Mouse (Mus musculus) adrenal gland, postnatal 4 days (tissue): ENCODE data around the gene Cxcl10. TPM values are rescaled to one million over a fixed set of nuclear protein-coding genes. Genes with fewer than 3 reads are reported as not detected.

Source experiments
- DNase-seq, 2 experiments: peaks; one replicate each; pipeline ENCODE4 v3.0.0; 2021 to 2022; ENCODE audit warnings: low spot score in 2 of 2, mixed read lengths in 2 of 2
- total RNA-seq, 2 experiments: library from RNA; stranded (reverse); gene quantifications; 2 replicates each; pipeline ENCODE4 v1.2.3; 2021

Cxcl10 gene
- total RNA-seq, 2 experiments from 2014 or later = 0.76 to 1.3 TPM

GRCm38 (mm10) chr5:92321631-92322400 lies 26.9 kb downstream of the Cxcl10 start:
- DNase-seq = no peak

- no peak for DNase-seq
Observed at GRCm38 (mm10) chr5:92318596-92318995, 30.1 kb downstream of the Cxcl10 start.

GRCm38 (mm10) chr5:92318119-92318518 lies 30.6 kb downstream of the Cxcl10 start:
- no peak for DNase-seq

DNA sequence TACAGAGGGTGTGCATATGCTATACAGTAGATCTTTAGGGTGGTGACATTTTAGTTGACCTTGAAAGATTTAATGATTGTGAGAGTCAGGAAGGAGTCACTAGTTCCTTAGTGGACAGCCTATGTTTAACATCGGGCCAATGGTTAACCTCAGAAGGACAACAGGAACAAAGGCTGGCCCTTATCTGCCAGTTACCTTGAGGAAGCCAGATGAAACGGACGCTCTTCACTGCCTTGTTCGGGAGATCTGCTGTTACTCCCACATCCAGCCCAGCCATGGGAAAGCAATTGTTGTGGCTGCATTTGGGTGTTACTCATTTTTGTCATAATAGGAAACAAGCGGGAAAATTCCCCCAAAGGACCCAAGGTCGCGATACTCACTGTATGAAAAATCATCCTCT lies 34.9 kb downstream of the Cxcl10 start:
- no peak for DNase-seq

GRCm38 (mm10) chr5:92312046-92312715 lies 36.5 kb downstream of the Cxcl10 start:
- peak; percentile 53 to 73 for DNase-seq

DNA sequence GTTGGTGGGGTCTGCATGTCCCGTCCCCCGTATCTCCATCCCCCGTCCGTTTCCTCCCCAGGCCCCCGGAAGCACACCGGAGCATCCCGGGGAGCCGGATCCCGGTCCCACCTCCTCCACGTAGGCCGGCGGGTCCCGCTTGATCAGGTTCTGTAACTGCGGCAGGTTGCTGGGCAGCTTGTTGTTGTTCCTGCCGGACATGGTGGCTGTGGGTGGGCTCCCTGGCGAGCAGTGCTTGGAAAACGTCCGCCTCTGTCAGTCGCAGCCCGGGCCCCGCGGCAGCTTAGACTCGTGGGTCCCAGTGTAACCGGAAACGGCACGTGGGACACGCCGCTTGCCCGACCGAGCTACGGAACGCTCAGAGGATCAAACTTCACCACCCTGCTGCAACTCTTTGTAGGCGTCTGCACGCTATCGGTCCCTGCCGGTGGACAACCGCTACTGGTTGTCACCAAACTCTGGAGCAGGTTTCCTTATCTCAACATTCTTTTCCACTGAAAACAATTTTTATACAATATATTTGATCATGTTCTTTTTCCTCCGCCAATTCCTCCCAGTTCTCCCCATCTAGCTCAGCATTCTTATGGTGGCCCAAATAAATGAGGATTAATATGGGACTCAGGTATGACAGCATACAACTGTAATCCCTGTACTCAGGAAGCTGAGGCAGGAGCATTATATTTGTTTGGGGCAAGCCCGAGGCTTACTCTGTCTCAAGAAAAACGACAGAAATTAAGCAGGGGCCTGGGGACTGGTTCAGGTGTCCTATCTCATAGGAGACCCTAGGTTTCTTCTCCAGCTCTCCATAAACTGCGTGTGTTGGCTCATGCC lies 38.8 kb downstream of the Cxcl10 start, which contains the start of gene Sdad1:
Gene Sdad1 (minus strand): TSS at position 799 of the 831 bp plus-strand sequence.
- peak; percentile 76 to 79 for DNase-seq

DNA sequence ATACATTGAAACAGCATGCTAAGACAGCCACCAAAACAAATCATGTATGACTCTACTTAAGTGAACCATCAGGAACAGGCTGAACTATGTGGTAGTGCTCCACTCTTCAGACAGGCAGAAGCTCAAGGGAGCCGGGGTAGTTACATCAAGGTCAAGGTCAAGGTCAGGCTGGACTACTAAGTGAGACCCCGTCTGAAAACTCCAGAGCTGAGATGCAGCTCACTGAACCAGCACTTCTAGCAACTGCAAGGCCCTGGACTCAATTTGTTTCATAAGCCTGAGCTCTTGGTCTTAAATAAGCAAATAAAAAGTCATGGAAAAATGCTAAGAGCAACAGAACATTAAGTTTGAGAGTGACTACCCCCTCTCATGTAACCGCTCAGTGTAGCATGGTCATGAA lies 44.4 kb downstream of the Cxcl10 start:
- DNase-seq = no peak

- DNase-seq = no peak
Observed at GRCm38 (mm10) chr5:92302149-92302840, 46.4 kb downstream of the Cxcl10 start.

Other genes with a start within 250 kb of the Cxcl10 start
- gene Uso1, start 211.0 kb downstream of the Cxcl10 start, total RNA-seq = 10 to 100 TPM; 68.8 to 71.5 TPM
- gene U90926, start 133.5 kb downstream of the Cxcl10 start, total RNA-seq = 1 to 10 TPM in 1 of 2 experiments, under 1 TPM in 1; 0.87 to 2.0 TPM
- under 1 TPM in 1 of 2 experiments, not detected in 1; 0.22 TPM for gene Ppef2, start 92.6 kb downstream of the Cxcl10 start, total RNA-seq
- 10 to 100 TPM; 23.3 to 24.8 TPM for gene Naaa, start 70.7 kb downstream of the Cxcl10 start, total RNA-seq
- 10 to 100 TPM; 51.9 to 54.0 TPM for gene Sdad1, start 38.4 kb downstream of the Cxcl10 start, total RNA-seq
- gene Cxcl9, start 20.8 kb downstream of the Cxcl10 start, total RNA-seq = 1 to 10 TPM in 1 of 2 experiments, under 1 TPM in 1; 0.20 to 1.1 TPM
- 10 to 100 TPM; 42.5 to 70.3 TPM for gene Art3, start 17.1 kb downstream of the Cxcl10 start, total RNA-seq
- gene Nup54, start 86.3 kb upstream of the Cxcl10 start, total RNA-seq = 10 to 100 TPM; 48.8 to 53.0 TPM
- gene Scarb2, start 157.9 kb upstream of the Cxcl10 start, total RNA-seq = 10 to 100 TPM; 75.9 to 87.0 TPM
- gene Fam47e, start 206.2 kb upstream of the Cxcl10 start, total RNA-seq = under 1 TPM in 1 of 2 experiments, not detected in 1; 0.96 TPM